Mouse (Mus musculus) gastrocnemius, postnatal 4 days (tissue): Measurements from ENCODE around the gene Slc6a11. TPM values are rescaled to one million over a fixed set of nuclear protein-coding genes. Genes with fewer than 3 reads are reported as not detected.

Experiments used
- DNase-seq, 2 experiments: peaks; one replicate each; pipeline ENCODE4 v3.0.0; 2021 to 2022; ENCODE audit warnings: low spot score in 2 of 2, mixed read lengths in 2 of 2
- total RNA-seq, 2 experiments: library from RNA; stranded (reverse); gene quantifications; 2 replicates each; pipeline ENCODE4 v1.2.3; 2021

Slc6a11 gene
- total RNA-seq, 2 experiments from 2014 or later = 0.44 to 0.74 TPM

DNA sequence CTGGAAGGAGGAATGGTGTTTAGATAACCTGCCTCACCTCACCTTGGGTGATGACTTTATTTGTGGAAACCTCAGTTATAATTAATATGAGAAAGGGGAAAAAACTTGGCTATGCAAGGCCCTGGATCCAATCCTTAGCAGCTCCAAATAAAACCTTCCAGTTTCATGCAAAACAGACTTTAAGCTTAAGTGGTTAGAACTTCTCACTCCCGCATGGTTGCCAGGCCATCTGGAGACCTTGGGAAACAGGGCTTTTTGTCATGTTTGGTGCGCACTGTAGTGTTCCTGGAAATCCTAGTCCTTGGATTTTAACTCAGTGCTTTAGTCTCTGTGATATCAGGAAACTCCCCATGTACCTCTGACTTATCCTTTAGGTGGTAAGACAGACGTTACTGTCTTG, 47.1 kb downstream of the Slc6a11 start:
- DNase-seq = no peak

DNA sequence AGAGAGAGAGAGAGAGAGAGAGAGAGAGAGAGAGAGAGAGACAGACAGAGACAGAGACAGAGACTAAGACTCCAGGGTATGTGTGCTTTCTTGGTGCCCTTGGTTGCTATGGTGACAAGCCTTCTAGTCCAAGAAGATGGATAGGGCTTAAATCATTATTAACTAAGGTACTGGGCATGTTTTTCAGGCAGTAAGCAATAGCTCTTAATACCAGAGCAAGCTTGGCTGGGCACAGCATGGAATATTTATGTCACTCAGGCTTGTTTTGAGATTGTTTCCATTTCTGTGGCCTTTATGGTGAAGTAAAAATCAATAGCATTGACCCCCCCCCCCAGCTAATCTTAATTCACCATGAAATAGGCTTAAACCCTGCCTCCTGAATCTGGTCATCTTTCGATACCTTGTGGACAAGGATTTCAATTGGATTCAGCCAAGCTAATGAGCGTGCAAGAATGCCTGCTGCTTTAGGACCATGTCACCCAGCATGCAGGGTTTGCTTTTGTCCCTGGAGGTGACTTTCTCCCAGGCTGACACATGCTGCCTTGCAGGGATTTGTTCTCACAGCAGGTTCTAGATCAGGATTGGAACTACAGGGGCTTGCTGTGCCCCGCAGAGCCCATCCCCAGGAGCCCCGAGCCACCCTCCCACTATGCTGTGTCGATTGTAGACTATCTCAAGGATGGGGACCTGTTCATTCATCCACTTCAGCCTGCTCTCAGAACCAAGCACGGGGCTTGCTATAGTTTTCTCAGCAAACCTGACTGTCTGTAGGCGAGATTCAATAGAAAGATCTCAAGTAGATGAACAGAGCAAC, 51.5 kb downstream of the Slc6a11 start:
- DNase-seq = no peak

DNA sequence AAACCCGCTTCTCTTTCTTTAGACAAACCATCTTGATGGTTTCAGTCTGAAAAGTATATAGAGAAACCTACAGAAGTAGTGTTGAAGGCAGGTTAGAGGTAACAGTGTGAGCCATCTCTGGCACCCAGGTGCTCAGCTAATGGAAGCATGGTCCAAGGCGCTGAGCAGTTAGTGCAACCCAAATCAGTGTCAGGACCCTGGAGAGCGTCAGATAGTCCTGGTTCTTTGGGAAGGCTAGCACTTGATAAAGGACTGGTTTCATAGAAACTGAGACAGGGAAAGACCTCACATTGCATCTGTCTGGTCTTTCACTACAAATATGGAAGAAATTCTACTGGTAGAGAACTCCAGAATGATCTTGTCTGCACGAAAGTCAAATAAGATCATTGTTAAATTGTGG, 56.1 kb downstream of the Slc6a11 start:
- no peak for DNase-seq

DNA sequence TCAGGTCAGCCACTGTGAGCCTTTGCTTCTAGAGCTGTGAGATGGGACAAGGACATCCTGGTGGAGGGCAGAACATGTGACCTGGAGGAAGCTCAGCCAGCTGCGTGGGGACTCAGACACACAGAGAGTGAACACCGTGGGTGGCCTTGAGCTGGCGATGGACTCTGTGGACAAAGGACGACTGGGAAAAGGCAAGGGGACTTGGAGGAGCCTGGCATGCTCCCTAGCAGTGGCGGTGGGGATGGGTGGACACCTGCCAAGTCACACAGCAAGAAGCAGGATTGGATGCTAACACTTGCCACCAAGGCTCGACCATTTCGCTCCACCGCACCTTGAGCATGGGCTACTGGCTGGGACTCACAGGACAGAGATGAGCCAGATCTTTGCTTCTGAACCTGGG, 57.8 kb downstream of the Slc6a11 start:
- no peak for DNase-seq

DNA sequence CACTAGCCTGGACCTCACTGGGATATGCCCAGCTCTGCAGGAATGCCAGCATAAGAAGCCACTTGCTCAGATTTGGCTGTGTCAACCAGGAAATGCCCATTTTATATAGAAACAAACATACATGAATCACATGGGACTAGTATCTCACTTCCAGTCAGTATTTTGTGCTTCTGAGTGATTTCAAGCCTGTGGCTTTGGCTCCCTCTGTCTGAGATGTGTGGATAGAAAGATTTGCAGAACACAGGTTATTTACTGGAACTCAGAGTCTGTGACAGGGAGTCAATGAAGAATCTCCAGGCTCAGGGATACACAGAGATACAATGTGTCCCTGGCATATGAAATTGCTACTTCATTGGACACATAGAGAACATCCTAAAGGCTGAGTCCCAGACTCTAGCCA, 65.0 kb downstream of the Slc6a11 start:
- no peak for DNase-seq

DNA sequence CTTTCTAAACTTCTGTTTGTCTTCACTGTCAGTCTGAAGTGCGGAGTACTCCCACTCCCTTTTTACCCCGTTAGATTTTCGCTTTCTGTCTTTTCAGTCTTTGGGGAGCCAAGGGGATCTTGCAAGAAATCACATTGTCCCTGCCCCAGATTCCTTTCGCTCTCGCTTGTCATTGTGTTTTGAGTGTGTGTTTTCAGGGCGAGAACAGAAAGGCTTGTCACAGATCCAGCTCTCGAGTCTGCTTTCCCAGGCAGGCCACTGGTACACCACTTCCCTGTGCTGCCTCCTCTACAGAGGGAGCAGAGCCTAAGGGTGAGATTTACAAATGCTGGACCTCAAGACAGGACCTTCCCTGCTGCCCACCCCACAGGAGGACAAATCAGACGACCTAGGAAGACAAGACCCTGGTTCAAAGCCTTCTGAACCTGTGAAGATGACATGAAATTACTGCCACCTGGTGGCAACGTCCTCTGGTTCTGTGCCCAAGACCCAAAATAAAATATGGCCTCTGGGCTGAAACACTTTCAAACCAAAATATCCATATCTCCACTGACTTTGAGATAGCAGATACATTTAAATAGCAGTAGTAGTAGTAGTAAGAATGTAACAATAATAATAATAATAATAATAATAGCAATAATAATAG, 68.3 kb downstream of the Slc6a11 start:
- DNase-seq = no peak

DNA sequence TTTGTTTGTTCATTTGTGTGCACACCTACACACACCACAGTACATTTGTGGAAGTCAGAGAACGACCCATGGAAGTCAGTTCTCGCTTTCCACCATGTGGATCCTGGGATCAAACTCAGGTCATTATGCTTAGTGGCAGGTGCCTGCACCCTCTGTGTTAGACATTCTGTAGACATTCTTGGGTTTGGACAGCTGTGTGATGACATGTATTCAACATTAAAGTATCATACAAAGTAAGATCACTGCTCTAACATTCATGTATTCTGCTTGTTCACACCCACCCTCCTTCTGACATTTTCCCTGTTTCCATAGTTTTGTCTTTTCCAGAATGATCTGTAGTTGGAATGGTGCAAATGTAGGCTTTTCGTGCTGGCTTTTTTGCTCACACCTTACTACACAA, 73.5 kb downstream of the Slc6a11 start:
- no peak for DNase-seq

DNA sequence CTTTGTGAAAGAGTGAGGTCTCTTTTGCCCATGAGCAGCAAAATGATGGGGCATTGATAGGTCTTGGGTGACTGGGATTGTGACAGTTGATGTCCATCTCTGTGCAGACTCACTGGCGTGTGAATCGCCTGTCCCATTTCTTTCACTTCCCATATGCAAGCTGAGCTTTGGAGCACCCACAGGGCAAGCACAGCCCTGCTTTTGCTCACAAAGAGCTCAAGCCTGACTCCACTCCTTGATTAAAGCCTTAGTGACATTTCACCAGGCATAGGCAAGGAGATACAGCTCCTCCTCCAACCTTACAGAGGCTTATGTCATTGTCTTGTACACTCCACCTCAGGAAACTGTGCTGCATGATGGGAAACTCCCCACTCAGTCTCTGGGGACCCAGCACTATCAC, 77.3 kb downstream of the Slc6a11 start:
- DNase-seq = no peak

DNA sequence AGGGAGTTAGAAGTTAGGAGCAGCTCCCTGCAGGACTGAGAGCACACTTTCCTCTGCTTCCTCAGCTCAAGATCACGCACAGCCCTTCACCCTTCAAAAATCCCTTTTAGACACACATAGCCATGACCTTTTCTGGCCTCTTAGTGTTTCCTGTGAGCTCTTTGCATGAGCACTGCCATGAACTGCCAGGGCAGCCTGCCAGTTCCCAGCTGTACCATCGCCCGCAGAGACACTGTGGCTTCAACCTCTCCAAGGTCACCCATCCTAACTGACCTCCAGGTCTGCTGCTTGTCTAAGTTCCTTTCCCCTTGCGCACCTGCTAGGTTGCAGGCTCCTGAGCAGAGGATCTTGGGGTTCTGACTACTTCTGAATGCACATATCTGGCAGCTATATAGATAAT, 83.4 kb downstream of the Slc6a11 start:
- DNase-seq = no peak

DNA sequence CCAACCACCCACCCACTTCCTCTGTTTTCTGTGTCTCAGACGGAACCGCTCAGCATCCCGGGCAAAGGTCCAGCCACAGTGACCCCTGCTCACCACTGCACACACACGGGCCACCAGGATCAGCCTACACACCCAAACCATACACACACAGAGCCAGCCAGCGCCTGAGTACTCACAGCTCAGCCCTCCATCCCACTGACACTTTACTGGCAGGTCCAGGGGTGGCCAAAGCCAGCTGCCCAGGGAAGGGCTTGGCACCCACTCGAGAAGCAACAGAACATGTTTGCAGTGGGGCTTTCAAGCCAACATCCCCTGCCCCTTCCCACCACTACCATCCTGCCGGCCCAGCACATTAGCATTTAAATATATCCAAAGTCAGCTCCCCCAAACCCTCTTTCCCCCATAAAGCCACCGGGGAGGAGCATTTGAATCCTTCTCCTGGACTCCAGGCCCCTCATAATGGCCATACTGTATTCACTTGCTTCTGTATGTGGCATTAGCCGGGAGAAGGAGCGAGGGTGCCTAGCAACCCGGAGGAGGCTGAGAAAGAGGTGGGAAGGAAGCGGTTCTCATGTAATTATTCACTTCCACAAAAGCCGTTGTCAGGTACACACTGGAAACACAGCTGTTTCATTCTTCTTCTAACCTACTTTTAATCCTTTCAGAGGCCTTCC, 85.8 kb downstream of the Slc6a11 start:
- no peak for DNase-seq

DNA sequence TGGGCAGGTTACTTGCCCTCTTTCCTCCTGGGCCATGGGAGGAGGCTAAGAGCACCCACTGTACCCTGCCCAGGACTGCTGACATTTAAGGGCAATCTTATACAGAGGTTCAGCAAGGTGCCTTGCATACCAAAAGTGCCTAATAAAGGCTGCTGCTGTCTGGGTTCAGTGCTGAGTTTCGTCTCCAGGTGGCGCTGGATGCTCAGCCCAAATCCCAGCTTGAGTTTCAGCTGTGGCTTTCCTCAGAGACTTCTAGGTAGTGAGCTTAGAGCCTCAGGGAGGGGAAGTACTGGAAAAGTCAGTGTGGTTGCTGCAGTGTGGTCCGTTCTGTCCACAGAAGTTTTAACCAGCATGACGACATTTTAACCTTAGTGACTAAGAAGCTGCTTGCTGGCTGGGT, 93.4 kb downstream of the Slc6a11 start:
- DNase-seq = no peak

DNA sequence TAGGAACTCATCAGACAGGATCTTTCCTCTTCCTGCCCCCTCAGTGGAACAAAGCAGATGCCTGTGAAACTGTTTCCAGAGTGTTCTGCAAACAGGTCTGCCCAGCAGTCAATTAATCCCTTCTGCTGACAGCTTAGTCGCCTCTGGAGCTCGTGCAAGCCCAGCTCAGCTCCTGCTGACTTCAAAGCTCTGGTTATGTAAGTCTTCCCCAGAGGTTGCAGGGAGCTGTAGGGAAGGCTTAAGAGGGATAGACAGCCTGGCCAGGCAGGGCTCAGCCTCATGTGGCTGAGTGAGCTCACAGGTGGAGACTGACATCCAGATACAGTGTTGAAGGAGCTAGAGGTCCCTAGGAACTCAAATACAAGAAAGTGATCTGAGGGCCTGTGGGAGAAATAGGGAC, 96.3 kb downstream of the Slc6a11 start:
- DNase-seq = no peak

DNA sequence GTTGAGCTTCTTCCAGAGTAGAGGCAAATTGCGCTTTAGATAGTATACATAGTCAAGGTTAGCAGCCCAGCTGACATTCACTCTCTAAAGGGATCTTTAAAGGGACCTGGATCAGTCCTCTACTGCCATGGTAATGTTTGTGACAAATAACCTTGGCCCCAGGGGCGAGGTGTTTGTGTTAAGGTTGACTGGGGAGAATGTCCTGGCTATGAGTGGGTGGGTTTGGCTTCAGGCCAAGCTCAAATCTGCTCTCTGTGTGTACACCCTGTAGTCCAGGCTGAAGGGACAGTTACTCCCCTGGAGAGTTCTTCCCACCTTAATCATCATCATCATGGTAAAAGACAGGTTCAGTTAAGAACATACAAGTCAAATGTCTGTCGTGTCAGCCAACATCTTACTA, 97.2 kb downstream of the Slc6a11 start:
- no peak for DNase-seq

DNA sequence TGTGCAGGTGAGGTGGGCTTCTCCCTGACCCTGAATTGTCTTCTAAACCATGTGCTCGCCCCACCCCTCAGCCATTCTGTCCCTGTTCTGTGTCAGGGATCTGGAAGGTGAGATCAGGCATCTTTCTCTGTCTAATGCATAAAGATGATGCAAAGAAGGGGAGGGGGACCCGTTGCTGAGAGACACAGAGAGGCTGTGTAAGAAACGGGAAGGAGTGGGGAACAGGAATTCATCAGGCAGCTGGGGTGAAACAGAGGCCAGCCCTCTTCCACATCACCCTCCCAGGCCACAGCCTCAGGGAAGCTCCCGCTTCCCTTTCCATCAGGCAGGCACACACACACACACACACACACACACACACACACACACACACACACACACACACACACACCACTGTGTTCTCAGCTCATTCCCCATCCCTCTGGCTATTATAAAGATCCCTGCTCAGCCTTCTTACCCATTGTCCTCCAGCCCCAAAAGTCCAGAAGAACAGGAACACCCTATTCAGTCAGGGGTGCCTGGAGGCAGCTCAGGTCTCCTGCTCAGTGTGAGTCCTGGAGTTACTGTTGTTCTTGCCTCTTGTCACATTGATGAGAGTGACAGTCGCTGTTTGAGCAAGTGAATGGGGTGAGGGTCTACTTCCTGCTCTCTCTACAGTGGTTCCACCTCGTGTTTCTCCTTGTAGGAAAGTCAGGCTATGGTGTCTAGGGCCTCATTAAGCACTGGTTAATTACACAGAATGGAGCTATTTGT, 108.0 kb downstream of the Slc6a11 start:
- no peak for DNase-seq

DNA sequence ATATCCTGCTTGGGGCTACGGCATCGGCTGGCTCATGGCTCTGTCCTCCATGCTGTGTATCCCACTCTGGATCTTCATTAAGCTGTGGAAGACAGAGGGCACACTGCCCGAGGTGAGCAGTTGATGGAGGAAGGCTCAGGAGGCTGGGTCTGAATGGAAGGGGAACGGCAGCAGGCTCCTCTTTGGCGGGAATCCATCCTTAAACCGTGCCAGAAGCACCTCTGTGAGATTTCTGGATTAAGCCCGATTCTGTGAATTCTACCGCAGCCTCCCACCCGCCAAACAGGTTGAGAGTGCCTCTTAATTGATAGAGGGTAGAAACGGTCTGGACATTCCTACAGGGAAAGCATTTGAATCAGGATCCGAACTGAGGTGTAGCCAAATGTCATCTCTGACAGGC, 114.6 kb downstream of the Slc6a11 start:
- DNase-seq = no peak

DNA sequence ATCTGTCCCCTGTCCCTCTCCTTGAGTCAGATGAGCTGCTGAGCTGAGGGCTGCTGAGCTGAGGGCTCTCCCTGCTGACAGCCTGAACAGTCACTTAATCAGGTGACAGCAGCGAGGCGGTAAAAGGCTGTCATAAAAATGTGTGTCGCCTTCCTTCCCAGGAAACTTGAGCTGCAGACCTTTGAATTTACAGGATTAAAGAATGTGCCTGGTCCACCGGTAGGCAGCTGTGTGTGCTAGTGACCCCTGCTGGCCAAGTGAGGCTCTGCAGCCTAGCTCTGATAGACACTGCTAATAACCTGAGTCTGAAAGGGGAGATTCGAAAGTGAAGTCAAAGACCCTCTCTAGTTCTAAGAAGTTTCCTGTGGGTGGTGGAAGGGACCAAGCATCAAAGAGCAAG, 119.3 kb downstream of the Slc6a11 start:
- DNase-seq = peak in 1 of 2 experiments; percentile 66

DNA sequence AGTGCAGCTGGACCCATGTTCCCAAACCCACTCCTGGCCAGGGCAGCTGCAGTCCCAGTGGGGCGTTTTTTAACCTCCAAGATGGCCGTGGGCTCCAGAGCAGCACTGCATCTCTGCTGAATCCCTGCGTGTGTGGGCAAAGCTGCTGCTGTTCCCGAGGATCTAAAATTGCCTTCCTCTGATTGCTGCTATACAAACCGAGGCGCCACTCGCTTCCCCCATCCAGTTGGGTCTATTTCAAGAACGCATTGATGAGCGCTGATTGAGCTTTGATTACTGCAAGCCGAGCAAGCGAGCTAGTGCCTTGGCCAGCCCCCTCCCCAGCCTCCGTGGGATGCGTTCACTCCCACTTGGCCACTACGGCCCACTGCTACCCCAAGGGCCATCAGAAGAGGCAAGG, 123.9 kb downstream of the Slc6a11 start:
- DNase-seq = no peak

DNA sequence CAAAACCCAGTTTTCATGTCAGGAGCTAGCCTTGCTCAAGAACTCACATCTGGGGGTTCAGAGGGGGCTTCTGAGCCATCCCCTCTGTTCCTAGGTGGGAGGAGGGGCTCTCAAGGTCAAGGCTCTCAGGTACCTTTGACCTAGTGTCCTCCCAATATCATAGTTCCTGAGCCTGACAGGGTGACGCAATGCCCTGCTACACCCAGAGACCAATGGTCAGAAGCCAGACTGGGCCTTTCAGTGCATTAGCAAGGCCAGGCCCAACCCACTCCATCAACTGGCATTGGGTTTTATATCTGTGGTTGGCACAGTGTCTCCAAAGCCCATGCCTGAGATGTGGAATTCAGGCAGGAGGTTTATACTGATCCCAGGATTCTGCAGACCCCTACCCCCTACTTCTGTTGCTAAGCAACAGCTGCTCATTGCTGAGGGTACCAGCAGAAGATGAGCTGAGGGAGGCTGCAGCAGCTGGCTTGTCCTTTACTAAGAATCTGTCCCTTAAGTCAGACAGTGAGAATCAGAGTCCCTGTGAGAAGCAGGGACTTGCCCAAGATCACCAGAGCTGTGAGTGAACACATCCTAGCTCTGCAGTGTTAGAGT, 126.8 kb downstream of the Slc6a11 start:
- DNase-seq = no peak

DNA sequence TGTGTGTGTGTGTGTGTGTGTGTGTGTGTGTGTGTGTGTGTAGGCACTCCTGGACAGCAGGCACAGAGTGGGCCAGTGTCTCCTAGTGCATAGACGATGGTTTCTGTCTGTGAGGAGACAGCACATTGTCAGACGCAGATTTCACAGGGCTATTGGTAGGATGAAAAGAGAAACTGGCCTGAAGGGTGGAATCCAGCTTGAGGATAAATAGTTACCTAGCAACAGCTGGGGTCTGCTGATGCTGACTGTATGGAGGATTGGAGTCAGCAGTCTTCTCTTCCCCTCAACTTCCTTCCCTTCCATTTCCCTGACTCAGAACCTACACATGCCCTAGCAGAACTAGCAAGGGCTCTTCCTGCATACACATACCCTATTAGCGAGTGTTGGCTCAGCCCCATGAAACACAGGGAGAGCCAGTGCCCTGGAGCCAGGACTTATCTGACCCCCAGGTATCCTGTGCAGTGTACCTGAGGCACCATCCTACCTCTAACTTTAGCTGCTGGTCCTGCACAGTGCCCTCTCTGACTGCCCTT, 127.7 kb downstream of the Slc6a11 start:
- no peak for DNase-seq

DNA sequence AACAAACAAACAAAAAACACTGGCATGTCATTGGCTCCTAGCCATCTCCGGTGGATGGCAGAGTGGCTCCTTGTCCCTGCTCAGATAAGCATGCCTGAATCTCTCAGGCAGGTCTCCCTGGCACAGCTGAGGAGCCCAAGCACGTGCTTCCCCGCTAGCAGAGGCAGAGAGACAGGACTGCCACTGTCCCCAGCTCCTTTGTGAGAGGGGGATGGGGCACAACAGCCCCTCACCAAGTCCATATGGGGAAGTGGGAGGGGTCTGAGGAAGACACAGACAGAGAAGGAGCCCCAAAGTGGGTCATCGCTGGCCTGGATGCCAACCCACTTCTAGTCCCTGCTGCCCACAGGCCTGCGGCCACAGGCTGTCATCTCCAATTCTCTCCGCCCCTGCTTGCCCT, 130.6 kb downstream of the Slc6a11 start:
- DNase-seq = no peak

DNA sequence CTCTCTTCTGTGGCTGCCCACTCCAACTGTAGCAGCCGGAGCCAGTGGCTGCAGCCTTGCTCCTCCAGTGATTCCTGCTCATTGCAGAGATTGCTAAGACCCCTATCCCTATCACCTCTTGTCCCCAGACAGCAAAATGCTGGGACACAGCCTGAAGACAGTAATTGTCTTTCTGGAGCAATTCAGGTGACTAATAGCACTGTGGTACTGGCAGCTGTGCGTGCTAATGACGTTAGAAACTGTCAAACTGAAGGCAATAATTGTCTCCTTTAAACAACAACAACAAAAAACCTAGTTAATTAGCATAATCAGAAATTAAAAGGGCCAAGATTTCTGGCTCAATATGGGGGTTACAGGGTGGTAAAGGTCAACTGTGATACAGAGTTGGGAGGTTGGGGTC, 133.0 kb downstream of the Slc6a11 start:
- no peak for DNase-seq
